ENCODE assay signal across 25 mouse cellular contexts in the genomic region with DNA sequence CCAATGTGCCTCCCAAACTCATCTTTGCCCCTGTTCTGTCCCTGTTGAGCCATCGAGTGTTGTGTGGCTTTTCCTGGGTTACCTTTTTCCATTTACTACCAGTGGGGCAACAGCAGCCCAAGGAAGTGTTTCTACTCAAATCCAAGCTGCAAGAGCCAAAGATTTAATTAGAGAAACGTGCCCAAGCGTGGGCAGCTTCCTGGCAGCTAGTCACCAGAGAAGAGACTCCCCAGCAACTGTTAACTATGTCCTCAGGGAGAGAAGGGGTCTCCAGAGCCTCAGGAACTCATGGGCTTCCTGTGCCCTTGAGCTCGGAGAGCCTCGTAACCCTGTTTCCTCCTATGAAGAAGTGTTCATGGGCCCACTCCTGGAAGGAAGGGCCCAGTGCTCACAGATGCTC. TPM values are rescaled to one million over a fixed set of nuclear protein-coding genes. Genes with fewer than 3 reads are reported as not detected.
"Had no signal": no experiment of that assay in that cellular context is flagged by ENCODE, and none has a peak within 500 bp of the region (broad histone marks: within the 10 kb centered on the region; RNA-seq: fewer than 3 reads in every experiment).

No protein-coding gene starts in this region.

- H3K36me3 ChIP-seq: embryonic facial prominence, embryonic 10.5 days; embryonic facial prominence, embryonic 12.5 days; embryonic facial prominence, embryonic 13.5 days; embryonic facial prominence, embryonic 15.5 days; forebrain, embryonic 10.5 days; forebrain, embryonic 12.5 days; forebrain, embryonic 15.5 days had no signal

- DNase-seq: cerebellum, adult 2 months; cerebellum, adult 8-10 months; cerebellum, adult 9-10 months; cerebellum, adult 9-11 months; cerebellum, postnatal 10 days; cerebellum, postnatal 14 days; cerebellum, postnatal 25 days; cerebellum, postnatal 36 days; embryo, embryonic 11 days; forebrain, postnatal 0 days; gastrocnemius, adult 2 months; gastrocnemius, postnatal 10 days; gastrocnemius, postnatal 14 days; gastrocnemius, postnatal 36 days; heart, adult 2 months had no signal

- H3K4me1 ChIP-seq: embryonic facial prominence, embryonic 10.5 days; embryonic facial prominence, embryonic 12.5 days; forebrain, embryonic 10.5 days; forebrain, embryonic 12.5 days had no signal

- H3K27me3 ChIP-seq: embryonic facial prominence, embryonic 12.5 days; embryonic facial prominence, embryonic 13.5 days; embryonic facial prominence, embryonic 15.5 days; forebrain, embryonic 12.5 days; forebrain, embryonic 13.5 days; forebrain, embryonic 15.5 days had no signal

- H3K27ac ChIP-seq: embryonic facial prominence, embryonic 10.5 days; embryonic facial prominence, embryonic 12.5 days; embryonic facial prominence, embryonic 13.5 days; embryonic facial prominence, embryonic 15.5 days; forebrain, embryonic 10.5 days; forebrain, embryonic 12.5 days; forebrain, embryonic 13.5 days; forebrain, embryonic 15.5 days; gastrocnemius, adult 2 months; heart, adult 2 months had no signal

- H3K4me3 ChIP-seq: embryonic facial prominence, embryonic 10.5 days; embryonic facial prominence, embryonic 12.5 days; embryonic facial prominence, embryonic 13.5 days; embryonic facial prominence, embryonic 15.5 days; erythroblast, embryonic 14.5 days; forebrain, embryonic 10.5 days; forebrain, embryonic 12.5 days; forebrain, embryonic 13.5 days; forebrain, embryonic 15.5 days; gastrocnemius, adult 2 months; heart, adult 2 months had no signal

RNA-seq across cellular contexts. Expression of gene Tbx6, which starts 40.3 kb away (rescaled TPM):
- total RNA-seq: common myeloid progenitor, adult 5-6 weeks had no signal
